Mouse (Mus musculus) ovary, adult 18-20 months (tissue): Measurements from ENCODE around the gene Bcr.

Experiments used
- DNase-seq: peaks from one replicate; pipeline ENCODE4 v3.0.0; 2022; ENCODE audit warnings: low spot score, mixed read lengths

Bcr gene

GRCm38 (mm10) chr10:75094338-75094737 lies 33.9 kb downstream of the Bcr start:
- DNase-seq = no peak

GRCm38 (mm10) chr10:75095216-75095615 lies 34.8 kb downstream of the Bcr start:
- no peak for DNase-seq

- no peak for DNase-seq
These were observed 38.2 kb downstream of the Bcr start for GRCm38 (mm10) chr10:75098446-75099183.

- no peak for DNase-seq
These were observed 39.9 kb downstream of the Bcr start for GRCm38 (mm10) chr10:75100298-75100697.

- no peak for DNase-seq
These were observed 43.1 kb downstream of the Bcr start for GRCm38 (mm10) chr10:75103502-75103901.

GRCm38 (mm10) chr10:75104191-75105098 lies 44.1 kb downstream of the Bcr start:
- DNase-seq = no peak

GRCm38 (mm10) chr10:75105099-75105461 lies 44.7 kb downstream of the Bcr start:
- DNase-seq = no peak

- no peak for DNase-seq
These were observed 45.3 kb downstream of the Bcr start for GRCm38 (mm10) chr10:75105687-75106086.

GRCm38 (mm10) chr10:75106940-75107381 lies 46.6 kb downstream of the Bcr start:
- DNase-seq = no peak

GRCm38 (mm10) chr10:75108092-75108491 lies 47.7 kb downstream of the Bcr start:
- no peak for DNase-seq

- DNase-seq = no peak
These were observed 51.2 kb downstream of the Bcr start for GRCm38 (mm10) chr10:75111446-75112201.

GRCm38 (mm10) chr10:75112405-75112804 lies 52.0 kb downstream of the Bcr start:
- no peak for DNase-seq

GRCm38 (mm10) chr10:75113620-75114019 lies 53.2 kb downstream of the Bcr start:
- DNase-seq = no peak

- DNase-seq = no peak
These were observed 54.8 kb downstream of the Bcr start for GRCm38 (mm10) chr10:75115240-75115639.

- DNase-seq = no peak
These were observed 56.6 kb downstream of the Bcr start for GRCm38 (mm10) chr10:75116842-75117457.

- no peak for DNase-seq
These were observed 58.1 kb downstream of the Bcr start for GRCm38 (mm10) chr10:75118444-75118843.

- peak; percentile 27 for DNase-seq
These were observed 59.0 kb downstream of the Bcr start for GRCm38 (mm10) chr10:75119396-75119795.

- no peak for DNase-seq
These were observed 59.8 kb downstream of the Bcr start for GRCm38 (mm10) chr10:75120176-75120575.

- DNase-seq = peak; percentile 80
These were observed 60.6 kb downstream of the Bcr start for GRCm38 (mm10) chr10:75121028-75121427.

- no peak for DNase-seq
These were observed 65.2 kb downstream of the Bcr start for GRCm38 (mm10) chr10:75125577-75125976.

GRCm38 (mm10) chr10:75129283-75129710 lies 68.9 kb downstream of the Bcr start:
- DNase-seq = peak; percentile 62
